Mouse (Mus musculus): Measurements from ENCODE around the gene Copz1.
A peak's percentile ranks its signal among the peaks of the same experiment; 100 is the strongest.

Copz1 gene

GRCm38 (mm10) chr15:103308876-103309580 is 36.5 kb downstream of the Copz1 start:
- no peak for DNase-seq (ENCODE audit: low spot score in 2 of 2)

- no peak for DNase-seq (ENCODE audit: low spot score in 2 of 2)
These were observed 37.9 kb downstream of the Copz1 start, which contains the start of gene Gpr84 for GRCm38 (mm10) chr15:103310365-103310910. TSS of gene Gpr84 (minus strand) at chr15:103310612.

GRCm38 (mm10) chr15:103313495-103314095 is 41.1 kb downstream of the Copz1 start:
- DNase-seq (ENCODE audit: low spot score in 2 of 2): no peak

GRCm38 (mm10) chr15:103314181-103314580 is 41.7 kb downstream of the Copz1 start:
- no peak for DNase-seq (ENCODE audit: low spot score in 2 of 2)

- DNase-seq (ENCODE audit: low spot score in 2 of 2): peak in 1 of 2 experiments; percentile 61
These were observed 42.5 kb downstream of the Copz1 start for GRCm38 (mm10) chr15:103315011-103315502.

GRCm38 (mm10) chr15:103315979-103316776 is 43.7 kb downstream of the Copz1 start:
- DNase-seq (ENCODE audit: low spot score in 2 of 2): no peak

- DNase-seq (ENCODE audit: low spot score in 2 of 2): no peak
These were observed 44.6 kb downstream of the Copz1 start for GRCm38 (mm10) chr15:103317120-103317519.

GRCm38 (mm10) chr15:103317731-103318130 is 45.2 kb downstream of the Copz1 start:
- no peak for DNase-seq (ENCODE audit: low spot score in 2 of 2)

GRCm38 (mm10) chr15:103318201-103318816 is 45.8 kb downstream of the Copz1 start:
- DNase-seq (ENCODE audit: low spot score in 2 of 2): no peak

GRCm38 (mm10) chr15:103321076-103321475 is 48.6 kb downstream of the Copz1 start:
- DNase-seq (ENCODE audit: low spot score in 2 of 2): no peak

GRCm38 (mm10) chr15:103322396-103322795 is 49.9 kb downstream of the Copz1 start:
- DNase-seq (ENCODE audit: low spot score in 2 of 2): no peak

GRCm38 (mm10) chr15:103323070-103323454 is 50.5 kb downstream of the Copz1 start:
- peak in 1 of 2 experiments; percentile 61 for DNase-seq (ENCODE audit: low spot score in 2 of 2)

GRCm38 (mm10) chr15:103323455-103324247 is 51.1 kb downstream of the Copz1 start:
- peak; percentile 75 to 86 for DNase-seq (ENCODE audit: low spot score in 2 of 2)

- DNase-seq (ENCODE audit: low spot score in 2 of 2): no peak
These were observed 60.6 kb downstream of the Copz1 start for GRCm38 (mm10) chr15:103333081-103333615.

GRCm38 (mm10) chr15:103333738-103334137 is 61.2 kb downstream of the Copz1 start:
- peak in 1 of 2 experiments; percentile 34 for DNase-seq (ENCODE audit: low spot score in 2 of 2)

- DNase-seq (ENCODE audit: low spot score in 2 of 2): no peak
These were observed 61.7 kb downstream of the Copz1 start for GRCm38 (mm10) chr15:103334194-103334593.

- DNase-seq (ENCODE audit: low spot score in 2 of 2): no peak
These were observed 62.5 kb downstream of the Copz1 start for GRCm38 (mm10) chr15:103335040-103335439.

GRCm38 (mm10) chr15:103335488-103336235 is 63.1 kb downstream of the Copz1 start:
- no peak for DNase-seq (ENCODE audit: low spot score in 2 of 2)

GRCm38 (mm10) chr15:103336996-103337667 is 64.6 kb downstream of the Copz1 start:
- DNase-seq (ENCODE audit: low spot score in 2 of 2): no peak
